Mouse (Mus musculus): Measurements from ENCODE around the gene Srp68.

GRCm38 (mm10) chr11:116293538-116294137 lies 19.6 kb upstream of the Srp68 start:
- TF ChIP-seq CTCF (IDR thresholded peaks at IDR 0.05; ENCODE audit: control insufficient read depth, insufficient read depth, insufficient read length), result no peak
- no peak for TF ChIP-seq MAX (IDR thresholded peaks at IDR 0.05)
- no peak for TF ChIP-seq FOSL1 (IDR thresholded peaks at IDR 0.05; ENCODE audit: insufficient read depth, low read length, poor library complexity, severe bottlenecking)

Data from C2C12 (cell line).